Mouse (Mus musculus): ENCODE measurements around the gene Bzw2.

DNA sequence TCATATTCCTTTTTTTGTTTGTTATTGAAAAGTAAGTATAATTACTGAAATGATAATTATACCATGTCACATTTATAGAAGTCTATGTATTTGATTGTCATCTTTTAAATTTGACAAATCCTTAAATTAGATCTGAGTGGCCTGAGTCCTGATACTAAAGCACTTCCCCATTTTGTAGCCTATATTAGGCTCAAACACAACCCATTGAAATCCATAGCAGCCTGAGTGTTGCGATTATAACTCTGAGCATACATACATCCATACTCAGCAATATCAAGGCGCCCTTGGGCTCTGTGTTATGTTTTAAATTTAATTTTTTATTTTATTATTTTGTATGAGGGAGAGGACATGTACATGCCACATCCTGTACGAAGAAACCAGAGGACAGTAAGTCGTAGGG is 87.6 kb downstream of the Bzw2 start:
- TF ChIP-seq CTCF (IDR thresholded peaks at IDR 0.05; ENCODE audit: borderline replicate concordance, control insufficient read depth, extremely low read depth, insufficient read depth, low read length, poor library complexity) (no peak), POLR2A (IDR thresholded peaks at IDR 0.05; ENCODE audit: control insufficient read depth, extremely low read depth, insufficient read depth, low read length, poor library complexity) (no peak)
